Mouse (Mus musculus): ENCODE data around the gene Tpgs1. TPM values are rescaled to one million over a fixed set of nuclear protein-coding genes. Genes with fewer than 3 reads are reported as not detected.

Tpgs1 gene
- total RNA-seq, 2 experiments from 2014 or later = 8.3 to 12.2 TPM

- ATAC-seq (replicated peaks; ENCODE audit: low FRiP score, poor library complexity, severe bottlenecking) = no peak
These were observed 38.0 kb downstream of the Tpgs1 start for GRCm38 (mm10) chr10:79707162-79707561.

- no peak for ATAC-seq (replicated peaks; ENCODE audit: low FRiP score, poor library complexity, severe bottlenecking)
These were observed 38.6 kb downstream of the Tpgs1 start for GRCm38 (mm10) chr10:79707759-79708158.

- no peak for ATAC-seq (replicated peaks; ENCODE audit: low FRiP score, poor library complexity, severe bottlenecking)
These were observed 39.5 kb downstream of the Tpgs1 start for GRCm38 (mm10) chr10:79708668-79709067.

- ATAC-seq (replicated peaks; ENCODE audit: low FRiP score, poor library complexity, severe bottlenecking) = no peak
These were observed 40.1 kb downstream of the Tpgs1 start for GRCm38 (mm10) chr10:79709307-79709706.

- ATAC-seq (replicated peaks; ENCODE audit: low FRiP score, poor library complexity, severe bottlenecking) = peak; percentile 23; the same call in 1 of the 2 replicates
These were observed 42.9 kb downstream of the Tpgs1 start for GRCm38 (mm10) chr10:79712029-79712428.

- ATAC-seq (replicated peaks; ENCODE audit: low FRiP score, poor library complexity, severe bottlenecking) = peak; percentile 88
These were observed 43.4 kb downstream of the Tpgs1 start for GRCm38 (mm10) chr10:79712499-79713126.

- ATAC-seq (replicated peaks; ENCODE audit: low FRiP score, poor library complexity, severe bottlenecking) = no peak
These were observed 44.0 kb downstream of the Tpgs1 start for GRCm38 (mm10) chr10:79713163-79713562.

GRCm38 (mm10) chr10:79714996-79715395, 45.8 kb downstream of the Tpgs1 start:
- ATAC-seq (replicated peaks; ENCODE audit: low FRiP score, poor library complexity, severe bottlenecking) = no peak

GRCm38 (mm10) chr10:79716254-79716987, 47.3 kb downstream of the Tpgs1 start, which contains the start of gene Hcn2:
Hcn2 (plus strand) TSS chr10:79716634.
- ATAC-seq (replicated peaks; ENCODE audit: low FRiP score, poor library complexity, severe bottlenecking) = no peak

GRCm38 (mm10) chr10:79716988-79717355, 47.8 kb downstream of the Tpgs1 start:
- ATAC-seq (replicated peaks; ENCODE audit: low FRiP score, poor library complexity, severe bottlenecking) = no peak

- 0 out of 2 replicates have a peak, but pooled peaks have one; percentile 31 for ATAC-seq (replicated peaks; ENCODE audit: low FRiP score, poor library complexity, severe bottlenecking)
These were observed 48.6 kb downstream of the Tpgs1 start for GRCm38 (mm10) chr10:79717640-79718357.

GRCm38 (mm10) chr10:79721089-79721488, 51.9 kb downstream of the Tpgs1 start:
- no peak for ATAC-seq (replicated peaks; ENCODE audit: low FRiP score, poor library complexity, severe bottlenecking)

GRCm38 (mm10) chr10:79723047-79723446, 53.9 kb downstream of the Tpgs1 start:
- ATAC-seq (replicated peaks; ENCODE audit: low FRiP score, poor library complexity, severe bottlenecking) = no peak

- no peak for ATAC-seq (replicated peaks; ENCODE audit: low FRiP score, poor library complexity, severe bottlenecking)
These were observed 54.5 kb downstream of the Tpgs1 start for GRCm38 (mm10) chr10:79723692-79724091.

Other genes with a start within 250 kb of the Tpgs1 start
- not detected in 2 replicates for gene Vmn2r83, start 200.6 kb upstream of the Tpgs1 start, total RNA-seq (2015; ENCODE audit: low replicate concordance)
- not detected in 2 replicates for gene Vmn2r83, start 200.6 kb upstream of the Tpgs1 start, total RNA-seq (2017; ENCODE audit: low replicate concordance)
- gene Plpp2, start 135.6 kb upstream of the Tpgs1 start, total RNA-seq (2015; ENCODE audit: low replicate concordance) = 2.5 TPM in 1 of 2 replicates, not detected in the other
- gene Plpp2, start 135.6 kb upstream of the Tpgs1 start, total RNA-seq (2017; ENCODE audit: low replicate concordance) = not detected in 2 replicates
- not detected in 2 replicates for gene Mier2, start 114.2 kb upstream of the Tpgs1 start, total RNA-seq (2015; ENCODE audit: low replicate concordance)
- gene Mier2, start 114.2 kb upstream of the Tpgs1 start, total RNA-seq (2017; ENCODE audit: low replicate concordance) = 0.77 TPM in 1 of 2 replicates, not detected in the other
- not detected in 2 replicates for gene Theg, start 82.0 kb upstream of the Tpgs1 start, total RNA-seq (2015; ENCODE audit: low replicate concordance)
- gene Theg, start 82.0 kb upstream of the Tpgs1 start, total RNA-seq (2017; ENCODE audit: low replicate concordance) = not detected in 2 replicates
- not detected in 2 replicates for gene C2cd4c, start 55.3 kb upstream of the Tpgs1 start, total RNA-seq (2015; ENCODE audit: low replicate concordance)
- gene C2cd4c, start 55.3 kb upstream of the Tpgs1 start, total RNA-seq (2017; ENCODE audit: low replicate concordance) = not detected in 2 replicates
- gene Shc2, start 31.5 kb upstream of the Tpgs1 start, total RNA-seq (2015; ENCODE audit: low replicate concordance) = not detected in 2 replicates
- gene Shc2, start 31.5 kb upstream of the Tpgs1 start, total RNA-seq (2017; ENCODE audit: low replicate concordance) = not detected in 2 replicates
- not detected in 2 replicates for gene Odf3l2, start 23.6 kb upstream of the Tpgs1 start, total RNA-seq (2015; ENCODE audit: low replicate concordance)
- not detected in 2 replicates for gene Odf3l2, start 23.6 kb upstream of the Tpgs1 start, total RNA-seq (2017; ENCODE audit: low replicate concordance)
- gene Madcam1, start 4.8 kb upstream of the Tpgs1 start, total RNA-seq (2015; ENCODE audit: low replicate concordance) = not detected in 2 replicates
- not detected in 2 replicates for gene Madcam1, start 4.8 kb upstream of the Tpgs1 start, total RNA-seq (2017; ENCODE audit: low replicate concordance)
- 42.2 and 66.7 TPM in 2 replicates for gene Cdc34, start 12.8 kb downstream of the Tpgs1 start, total RNA-seq (2015; ENCODE audit: low replicate concordance)
- 82.7 and 87.2 TPM in 2 replicates for gene Cdc34, start 12.8 kb downstream of the Tpgs1 start, total RNA-seq (2017; ENCODE audit: low replicate concordance)
- gene Gzmm, start 19.7 kb downstream of the Tpgs1 start, total RNA-seq (2015; ENCODE audit: low replicate concordance) = not detected in 2 replicates
- not detected in 2 replicates for gene Gzmm, start 19.7 kb downstream of the Tpgs1 start, total RNA-seq (2017; ENCODE audit: low replicate concordance)
- 1,896 and 2,324 TPM in 2 replicates for gene Bsg, start 35.1 kb downstream of the Tpgs1 start, total RNA-seq (2015; ENCODE audit: low replicate concordance)
- gene Bsg, start 35.1 kb downstream of the Tpgs1 start, total RNA-seq (2017; ENCODE audit: low replicate concordance) = 1,328 and 1,345 TPM in 2 replicates
- not detected in 2 replicates for gene Hcn2, start 47.3 kb downstream of the Tpgs1 start, total RNA-seq (2015; ENCODE audit: low replicate concordance)
- gene Hcn2, start 47.3 kb downstream of the Tpgs1 start, total RNA-seq (2017; ENCODE audit: low replicate concordance) = not detected in 2 replicates
- 8.0 TPM in 1 of 2 replicates, not detected in the other for gene Polrmt, start 77.2 kb downstream of the Tpgs1 start, total RNA-seq (2015; ENCODE audit: low replicate concordance)
- gene Polrmt, start 77.2 kb downstream of the Tpgs1 start, total RNA-seq (2017; ENCODE audit: low replicate concordance) = 0.64 and 4.4 TPM in 2 replicates
- gene Fgf22, start 85.7 kb downstream of the Tpgs1 start, total RNA-seq (2015; ENCODE audit: low replicate concordance) = not detected in 2 replicates
- gene Fgf22, start 85.7 kb downstream of the Tpgs1 start, total RNA-seq (2017; ENCODE audit: low replicate concordance) = not detected in 2 replicates
- 40.0 and 58.7 TPM in 2 replicates for gene Rnf126, start 97.6 kb downstream of the Tpgs1 start, total RNA-seq (2015; ENCODE audit: low replicate concordance)
- 18.3 and 19.4 TPM in 2 replicates for gene Rnf126, start 97.6 kb downstream of the Tpgs1 start, total RNA-seq (2017; ENCODE audit: low replicate concordance)
- 5.4 TPM in 1 of 2 replicates, not detected in the other for gene Fstl3, start 107.9 kb downstream of the Tpgs1 start, total RNA-seq (2015; ENCODE audit: low replicate concordance)
- 0.38 and 1.3 TPM in 2 replicates for gene Fstl3, start 107.9 kb downstream of the Tpgs1 start, total RNA-seq (2017; ENCODE audit: low replicate concordance)
- gene Prss57, start 121.6 kb downstream of the Tpgs1 start, total RNA-seq (2015; ENCODE audit: low replicate concordance) = 25.6 and 44.0 TPM in 2 replicates
- 1.1 and 6.5 TPM in 2 replicates for gene Prss57, start 121.6 kb downstream of the Tpgs1 start, total RNA-seq (2017; ENCODE audit: low replicate concordance)
- 8.8 and 16.2 TPM in 2 replicates for gene Palm, start 124.2 kb downstream of the Tpgs1 start, total RNA-seq (2015; ENCODE audit: low replicate concordance)
- 2.0 and 9.2 TPM in 2 replicates for gene Palm, start 124.2 kb downstream of the Tpgs1 start, total RNA-seq (2017; ENCODE audit: low replicate concordance)
- not detected in 2 replicates for gene Misp, start 151.6 kb downstream of the Tpgs1 start, total RNA-seq (2015; ENCODE audit: low replicate concordance)
- not detected in 2 replicates for gene Misp, start 151.6 kb downstream of the Tpgs1 start, total RNA-seq (2017; ENCODE audit: low replicate concordance)
- 134 and 185 TPM in 2 replicates for gene Ptbp1, start 185.1 kb downstream of the Tpgs1 start, total RNA-seq (2015; ENCODE audit: low replicate concordance)
- gene Ptbp1, start 185.1 kb downstream of the Tpgs1 start, total RNA-seq (2017; ENCODE audit: low replicate concordance) = 89.3 and 94.7 TPM in 2 replicates
- 247 and 296 TPM in 2 replicates for gene Prtn3, start 205.1 kb downstream of the Tpgs1 start, total RNA-seq (2015; ENCODE audit: low replicate concordance)
- 52.3 and 54.7 TPM in 2 replicates for gene Prtn3, start 205.1 kb downstream of the Tpgs1 start, total RNA-seq (2017; ENCODE audit: low replicate concordance)
- gene Plppr3, start 205.3 kb downstream of the Tpgs1 start, total RNA-seq (2015; ENCODE audit: low replicate concordance) = 0.84 TPM in 1 of 2 replicates, not detected in the other
- 0.83 and 1.7 TPM in 2 replicates for gene Plppr3, start 205.3 kb downstream of the Tpgs1 start, total RNA-seq (2017; ENCODE audit: low replicate concordance)
- 613 and 617 TPM in 2 replicates for gene Elane, start 216.9 kb downstream of the Tpgs1 start, total RNA-seq (2015; ENCODE audit: low replicate concordance)
- gene Elane, start 216.9 kb downstream of the Tpgs1 start, total RNA-seq (2017; ENCODE audit: low replicate concordance) = 146 and 166 TPM in 2 replicates
- not detected in 2 replicates for gene Cfd, start 221.5 kb downstream of the Tpgs1 start, total RNA-seq (2015; ENCODE audit: low replicate concordance)
- not detected in 2 replicates for gene Cfd, start 221.5 kb downstream of the Tpgs1 start, total RNA-seq (2017; ENCODE audit: low replicate concordance)
- gene Med16, start 239.6 kb downstream of the Tpgs1 start, total RNA-seq (2015; ENCODE audit: low replicate concordance) = 5.9 and 17.7 TPM in 2 replicates
- gene Med16, start 239.6 kb downstream of the Tpgs1 start, total RNA-seq (2017; ENCODE audit: low replicate concordance) = 8.0 and 9.1 TPM in 2 replicates
- not detected in 2 replicates for gene Gm26602, start 241.5 kb downstream of the Tpgs1 start, total RNA-seq (2015; ENCODE audit: low replicate concordance)
- 22.8 TPM in 1 of 2 replicates, not detected in the other for gene Gm26602, start 241.5 kb downstream of the Tpgs1 start, total RNA-seq (2017; ENCODE audit: low replicate concordance)
- not detected in 2 replicates for gene Kiss1r, start 247.6 kb downstream of the Tpgs1 start, total RNA-seq (2015; ENCODE audit: low replicate concordance)
- not detected in 2 replicates for gene Kiss1r, start 247.6 kb downstream of the Tpgs1 start, total RNA-seq (2017; ENCODE audit: low replicate concordance)

Data from erythroid progenitor cell, adult 5-6 weeks (primary cell).